Mouse (Mus musculus): Measurements from ENCODE around the gene Dnase1l1. TPM values are rescaled to one million over a fixed set of nuclear protein-coding genes. Genes with fewer than 3 reads are reported as not detected.

Gene Dnase1l1
- total RNA-seq (2014; rRNA removed) = 3.5 and 3.6 TPM in 2 replicates
- polyA plus RNA-seq (2015; fragmentation: Nextera tagmentation; extraction: Ambion mirVana) = 4.1 and 4.3 TPM in 2 replicates

DNA sequence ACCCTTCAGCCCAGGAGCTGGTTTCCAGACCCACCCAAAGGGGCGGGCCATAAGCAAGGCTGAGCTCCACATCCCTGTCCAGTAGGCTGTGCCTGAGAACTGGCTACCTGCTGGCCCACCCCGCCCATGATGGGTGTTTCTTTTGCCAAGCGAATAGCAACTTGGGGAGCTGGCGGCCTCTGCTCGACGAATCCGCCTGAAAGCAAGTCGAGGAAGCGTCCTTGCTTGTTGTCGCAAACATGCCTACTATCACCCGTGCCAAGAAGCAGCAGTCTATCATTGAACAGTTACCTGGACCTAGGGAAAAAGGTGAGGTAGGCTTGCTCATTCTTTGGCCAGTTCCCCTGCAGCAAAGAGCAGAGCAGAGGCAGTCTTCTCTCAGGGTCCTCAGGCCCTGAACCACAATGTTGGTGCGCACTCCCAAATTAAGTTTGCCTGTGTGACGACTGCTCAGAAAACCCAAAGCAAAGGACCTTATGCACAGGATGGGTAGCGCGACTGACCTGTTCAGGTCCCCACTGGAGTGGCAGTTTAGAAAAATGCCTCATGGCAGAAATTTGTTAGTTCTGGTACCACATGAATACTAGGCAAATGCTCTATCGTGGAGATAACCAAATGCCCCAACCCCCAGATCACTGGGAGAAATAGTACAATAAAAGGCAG, at the start of gene Dnase1l1, which contains the start of gene Taz:
Gene Dnase1l1, minus strand, starts transcription at position 606 of the 663 bp plus-strand sequence.
Gene Taz, plus strand, starts transcription at position 181 of the 663 bp plus-strand sequence.
- peak within 1 kb of the TSS; percentile 62 for H3K4me2 ChIP-seq (ENCODE audit: low read depth, low read length)
- no peak for TF ChIP-seq CTCF (IDR thresholded peaks at IDR 0.05; ENCODE audit: low read depth)
- peak; percentile 64 for DNase-seq (ENCODE audit: low spot score)
- no peaks in the 10 kb centered on the region for H3K27me3 ChIP-seq (ENCODE audit: insufficient read depth, low read length)
- 0 out of 2 replicates have a peak, but pooled peaks cover 3% of the 10 kb centered on the region for H3K4me1 ChIP-seq (ENCODE audit: insufficient read depth, low read length)
- H3K9ac ChIP-seq (replicated peaks; ENCODE audit: low read length) = peak within 1 kb of the TSS; percentile 70
- no peaks in the 10 kb centered on the region for H3K36me3 ChIP-seq (ENCODE audit: insufficient read depth, low read length)
- H3K4me3 ChIP-seq (ENCODE audit: low read length) = peak within 1 kb of the TSS; percentile 49
- H3K27ac ChIP-seq = peak within 1 kb of the TSS; percentile 86
- H3K9me3 ChIP-seq (ENCODE audit: low read length) = no peaks in the 10 kb centered on the region
- 27% methylated on average over 16 of the region's 16 CpGs for WGBS
- peak; percentile 71 for ATAC-seq

DNA sequence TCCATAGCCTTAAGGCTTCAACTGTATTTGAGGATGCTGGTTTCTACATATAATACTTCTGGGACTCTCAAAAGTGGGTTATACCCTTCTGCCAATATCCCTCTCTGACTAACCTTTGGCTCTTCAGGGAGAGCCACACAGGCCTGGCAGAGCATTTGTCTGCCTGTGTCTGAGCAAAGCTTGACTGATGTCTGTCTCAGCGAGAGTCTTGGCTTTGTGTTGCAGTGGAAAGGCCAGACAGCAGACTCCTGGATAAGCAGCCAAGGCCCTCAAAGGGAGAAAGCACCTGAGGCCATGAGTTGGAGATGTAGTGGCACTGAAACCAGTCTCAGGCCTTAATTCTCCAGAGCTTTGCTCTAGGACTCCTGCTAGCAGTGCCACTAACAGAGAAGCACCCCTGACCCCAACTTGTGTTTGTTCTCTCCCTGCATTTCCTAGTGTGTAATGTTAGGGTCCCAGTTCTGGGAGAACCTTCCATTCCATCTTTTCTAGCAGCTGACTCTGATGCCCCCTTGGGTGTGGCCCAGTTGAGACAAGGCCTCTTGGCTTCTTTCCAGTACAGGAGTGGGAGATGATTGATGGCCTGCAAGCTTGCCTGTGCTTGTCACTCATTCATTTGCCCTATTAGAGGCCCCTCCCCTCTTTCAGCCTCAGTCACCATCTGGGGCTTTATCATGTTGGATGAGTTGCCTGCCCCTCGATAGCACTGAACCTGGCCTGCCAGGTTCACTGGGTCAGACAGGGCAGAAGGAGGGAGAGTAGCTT, 48.2 kb upstream of the Dnase1l1 start:
- no peak for ATAC-seq
- peak; percentile 13 for DNase-seq (ENCODE audit: low spot score)
- H3K36me3 ChIP-seq (ENCODE audit: insufficient read depth, low read length) = no peaks in the 10 kb centered on the region

DNA sequence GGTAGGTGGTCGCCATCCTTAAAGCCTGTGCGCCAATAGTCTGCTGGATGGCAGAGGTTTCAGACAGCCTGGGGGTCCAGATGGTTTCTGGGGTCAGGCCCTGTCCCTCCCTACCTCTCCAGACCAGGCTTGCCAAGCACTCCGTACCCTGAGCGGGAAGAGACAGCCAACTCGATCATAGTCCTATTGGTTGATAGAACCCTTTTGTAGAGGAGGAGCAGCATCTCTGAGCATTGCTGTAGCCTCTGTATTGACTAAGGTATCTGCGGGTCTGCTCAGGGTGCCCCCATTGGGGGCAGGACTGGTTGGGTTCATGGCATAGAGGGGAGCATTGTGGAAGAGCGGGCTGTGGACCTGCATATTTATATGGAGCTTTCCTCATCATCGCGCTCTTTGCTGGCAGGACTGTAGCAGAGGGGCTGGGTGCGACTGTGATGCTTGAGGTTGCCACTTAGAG, 47.1 kb upstream of the Dnase1l1 start:
- H3K9ac ChIP-seq (replicated peaks; ENCODE audit: low read length) = peak overlapping the region; percentile 51
- H3K27me3 ChIP-seq (ENCODE audit: insufficient read depth, low read length) = no peaks in the 10 kb centered on the region
- H3K27ac ChIP-seq = peak overlapping the region; percentile 86
- WGBS = 33% methylated on average over 10 of the region's 10 CpGs
- no peak for TF ChIP-seq CTCF (IDR thresholded peaks at IDR 0.05; ENCODE audit: low read depth)
- no peaks in the 10 kb centered on the region for H3K36me3 ChIP-seq (ENCODE audit: insufficient read depth, low read length)
- H3K4me1 ChIP-seq (ENCODE audit: insufficient read depth, low read length) = peaks cover 10% of the 10 kb centered on the region; the same call in 1 of the 2 replicates
- ATAC-seq (peak; percentile 75; the same call in 1 of the 2 replicates), DNase-seq (ENCODE audit: low spot score) (peak; percentile 13)
- H3K9me3 ChIP-seq (ENCODE audit: low read length) = no peaks in the 10 kb centered on the region
- H3K4me3 ChIP-seq (ENCODE audit: low read length) = peak overlapping the region; percentile 43
- H3K4me2 ChIP-seq (ENCODE audit: low read depth, low read length) = peak overlapping the region; percentile 64

More for the DNA sequence above, 48.2 kb upstream of the Dnase1l1 start:
- Histone ChIP-seq H3K4me2 (ENCODE audit: low read depth, low read length) (peak overlapping the region; percentile 64), H3K27ac (peak overlapping the region; percentile 86; the same call in 1 of the 2 replicates), H3K4me3 (ENCODE audit: low read length) (peak overlapping the region; percentile 43), H3K9ac (replicated peaks; ENCODE audit: low read length) (peak overlapping the region; percentile 51), H3K27me3 (ENCODE audit: insufficient read depth, low read length) (no peaks in the 10 kb centered on the region), H3K9me3 (ENCODE audit: low read length) (no peaks in the 10 kb centered on the region), H3K4me1 (ENCODE audit: insufficient read depth, low read length) (peaks cover 10% of the 10 kb centered on the region; the same call in 1 of the 2 replicates)
- no peak for TF ChIP-seq CTCF (IDR thresholded peaks at IDR 0.05; ENCODE audit: low read depth)
- WGBS = 24% methylated on average over 2 of the region's 2 CpGs

GRCm38 (mm10) chrX:74328725-74329161, 46.6 kb upstream of the Dnase1l1 start, which contains the start of gene Plxna3:
Gene Plxna3, plus strand, starts transcription at chrX:74329066.
- Histone ChIP-seq H3K27ac (peak within 1 kb of the TSS; percentile 86), H3K4me2 (ENCODE audit: low read depth, low read length) (peak within 1 kb of the TSS; percentile 64), H3K4me1 (ENCODE audit: insufficient read depth, low read length) (peaks cover 10% of the 10 kb centered on the region; the same call in 1 of the 2 replicates), H3K9ac (replicated peaks; ENCODE audit: low read length) (peak within 1 kb of the TSS; percentile 51), H3K9me3 (ENCODE audit: low read length) (no peaks in the 10 kb centered on the region), H3K4me3 (ENCODE audit: low read length) (peak within 1 kb of the TSS; percentile 43), H3K36me3 (ENCODE audit: insufficient read depth, low read length) (no peaks in the 10 kb centered on the region), H3K27me3 (ENCODE audit: insufficient read depth, low read length) (no peaks in the 10 kb centered on the region)
- ATAC-seq = peak; percentile 94
- 35% methylated on average over 29 of the region's 30 CpGs for WGBS
- TF ChIP-seq CTCF (IDR thresholded peaks at IDR 0.05; ENCODE audit: low read depth) = no peak
- peak; percentile 76 for DNase-seq (ENCODE audit: low spot score)

GRCm38 (mm10) chrX:74312540-74313464, 30.7 kb upstream of the Dnase1l1 start, which contains the start of gene Fam50a:
Gene Fam50a, plus strand, starts transcription at chrX:74313033.
- ATAC-seq = peak; percentile 97
- no peak for TF ChIP-seq CTCF (IDR thresholded peaks at IDR 0.05; ENCODE audit: low read depth)
- 29% methylated on average over 59 of the region's 59 CpGs for WGBS

More at GRCm38 (mm10) chrX:74312540-74313464, 30.7 kb upstream of the Dnase1l1 start, which contains the start of gene Fam50a:
- H3K9ac ChIP-seq (replicated peaks; ENCODE audit: low read length) = peak within 1 kb of the TSS; percentile 67
- peak within 1 kb of the TSS; percentile 50 for H3K4me3 ChIP-seq (ENCODE audit: low read length)
- H3K4me1 ChIP-seq (ENCODE audit: insufficient read depth, low read length) = no peaks in the 10 kb centered on the region
- peak within 1 kb of the TSS; percentile 84 for H3K27ac ChIP-seq
- no peaks in the 10 kb centered on the region for H3K27me3 ChIP-seq (ENCODE audit: insufficient read depth, low read length)
- H3K9me3 ChIP-seq (ENCODE audit: low read length) = no peaks in the 10 kb centered on the region
- DNase-seq (ENCODE audit: low spot score) = peak; percentile 94
- H3K4me2 ChIP-seq (ENCODE audit: low read depth, low read length) = peak within 1 kb of the TSS; percentile 67
- peaks cover 9% of the 10 kb centered on the region; the same call in 1 of the 2 replicates for H3K36me3 ChIP-seq (ENCODE audit: insufficient read depth, low read length)
